Mouse (Mus musculus): ENCODE results near the gene Taco1.
"Not testable (repeated sequence)": the region's sequence is repeated elsewhere in the genome, so short reads cannot be mapped to it uniquely, and the experiment has no call there.

The Taco1 gene

DNA sequence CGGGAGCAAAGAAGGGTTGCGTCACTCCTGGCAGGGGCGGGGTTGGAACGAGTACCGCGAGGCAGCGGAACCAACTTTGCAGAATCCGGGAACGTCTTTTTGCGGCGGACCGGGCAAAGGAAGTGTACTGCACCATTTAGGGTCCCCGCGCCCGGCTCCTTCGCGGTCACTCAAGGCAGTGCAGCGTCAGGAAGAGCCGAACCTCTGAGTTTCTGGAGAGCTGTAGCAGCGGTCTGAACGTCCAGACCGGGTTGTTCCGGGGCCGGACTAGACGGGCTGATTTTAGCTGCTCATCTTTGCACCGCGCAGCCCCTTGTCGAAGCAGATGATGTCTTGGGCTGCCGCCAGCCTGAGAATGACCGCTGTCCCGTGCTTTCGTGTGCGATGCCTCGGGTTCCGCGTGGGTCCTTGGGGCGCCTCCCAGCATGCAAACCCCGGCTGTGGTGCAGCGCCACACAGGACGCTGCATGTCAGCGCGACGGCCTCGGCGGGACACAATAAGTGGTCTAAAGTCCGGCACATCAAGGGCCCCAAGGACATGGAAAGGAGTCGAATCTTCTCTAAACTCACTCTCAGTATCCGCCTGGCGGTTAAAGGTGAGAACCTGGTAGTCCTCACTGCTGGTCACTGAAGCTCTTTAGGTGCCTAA is at the start of gene Taco1:
TSS of gene Taco1 (plus strand) at position 139 of the 649 bp plus-strand sequence.
- peak; percentile 93 for DNase-seq (ENCODE audit: low spot score)

DNA sequence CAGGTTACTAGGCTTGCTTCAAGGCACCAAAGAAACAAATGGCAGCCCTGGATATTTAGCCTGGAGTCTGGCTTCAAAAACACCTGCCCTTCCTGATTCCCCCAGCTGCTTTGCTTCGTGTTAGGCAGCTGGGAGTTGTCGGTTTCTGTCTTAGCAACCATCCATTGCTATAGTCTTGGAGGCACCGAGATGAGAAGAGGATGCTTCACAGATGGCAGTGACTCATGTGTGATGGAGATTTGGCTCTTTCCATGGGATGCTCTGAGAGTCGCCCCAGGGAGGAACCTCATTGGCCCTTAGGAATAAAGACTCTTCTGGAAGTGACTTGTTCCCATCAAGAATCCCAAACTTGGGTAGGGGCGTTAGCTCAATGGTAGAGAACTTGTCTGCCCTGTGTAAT is 49.4 kb upstream of the Taco1 start:
- no peak for DNase-seq (ENCODE audit: low spot score)

DNA sequence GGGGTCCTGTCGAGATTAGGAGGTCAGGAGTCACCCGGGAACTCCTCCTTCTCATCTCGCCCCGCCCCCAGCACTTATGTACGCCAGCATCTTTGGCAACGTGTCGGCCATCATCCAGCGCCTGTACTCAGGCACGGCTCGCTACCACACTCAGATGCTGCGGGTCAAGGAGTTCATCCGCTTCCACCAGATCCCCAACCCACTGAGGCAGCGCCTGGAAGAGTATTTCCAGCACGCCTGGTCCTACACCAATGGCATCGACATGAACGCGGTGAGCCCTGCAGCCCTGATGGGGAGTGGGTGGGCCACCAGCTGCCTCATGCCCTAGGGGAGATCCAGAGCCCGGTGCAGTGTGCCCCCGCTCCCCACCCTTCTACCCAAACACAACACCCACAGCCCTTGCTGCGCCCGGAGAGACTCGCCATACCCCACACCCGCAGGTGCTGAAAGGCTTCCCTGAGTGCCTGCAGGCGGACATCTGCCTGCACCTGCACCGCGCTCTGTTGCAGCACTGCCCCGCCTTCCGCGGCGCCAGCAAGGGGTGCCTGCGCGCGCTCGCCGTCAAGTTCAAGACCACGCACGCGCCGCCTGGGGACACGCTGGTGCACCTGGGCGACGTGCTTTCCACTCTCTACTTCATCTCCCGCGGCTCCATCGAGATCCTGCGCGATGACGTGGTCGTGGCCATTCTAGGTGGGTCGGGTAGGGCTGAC is 45.7 kb upstream of the Taco1 start:
- no peak for DNase-seq (ENCODE audit: low spot score)

DNA sequence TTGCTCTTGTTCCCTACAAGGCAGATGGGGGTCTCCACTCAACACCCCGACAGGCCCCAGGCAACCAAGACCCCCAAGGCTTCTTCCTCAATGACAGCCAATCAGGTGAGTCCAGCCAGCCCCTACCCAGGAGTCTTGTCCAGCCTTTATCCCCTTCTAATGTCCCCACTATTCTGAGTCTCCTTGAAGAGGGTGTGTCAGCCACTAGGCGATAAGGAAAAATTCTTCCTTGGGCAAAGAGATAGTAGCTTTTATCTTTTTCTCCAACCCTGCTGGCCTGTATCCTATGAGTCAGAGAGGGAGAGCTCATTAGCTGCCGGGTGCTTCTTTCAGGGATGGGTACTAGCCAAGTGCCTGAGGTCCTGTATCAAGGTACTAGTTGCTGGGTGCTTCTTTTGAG is 40.1 kb upstream of the Taco1 start:
- no peak for DNase-seq (ENCODE audit: low spot score)

DNA sequence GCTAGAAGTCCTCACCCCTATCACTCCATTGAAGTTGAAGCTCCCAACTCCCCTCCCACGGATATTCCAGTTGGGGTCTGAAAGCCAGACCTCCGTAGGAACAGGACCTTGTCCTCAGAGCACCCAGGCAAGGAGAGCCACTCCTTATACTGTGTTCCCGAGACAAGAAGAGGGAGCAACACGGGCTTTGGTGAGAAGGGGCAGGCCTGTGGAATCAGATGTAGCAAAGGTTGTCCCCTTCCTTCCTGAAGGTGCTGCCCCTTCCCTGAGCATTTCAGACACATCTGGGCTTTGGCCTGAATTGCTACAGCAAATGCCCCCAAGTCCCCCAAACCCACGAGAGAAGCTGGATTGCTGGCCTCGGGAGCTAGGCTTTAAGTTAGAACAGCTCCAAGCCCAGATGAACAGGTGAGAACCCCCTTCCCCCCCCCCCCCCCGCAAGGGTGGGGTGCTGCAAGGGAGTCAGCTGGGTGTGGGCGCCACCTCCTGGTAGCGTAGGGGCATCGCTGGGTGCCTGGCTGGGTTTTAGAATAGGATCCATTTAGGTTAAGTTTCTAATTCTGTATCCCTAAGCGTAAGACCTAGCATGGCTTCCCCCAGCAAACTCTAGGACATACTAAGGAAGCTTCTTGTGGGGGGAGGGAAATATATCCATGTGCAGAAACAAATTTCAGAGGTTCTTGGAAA is 39.3 kb upstream of the Taco1 start:
- DNase-seq (ENCODE audit: low spot score), result peak; percentile 61

DNA sequence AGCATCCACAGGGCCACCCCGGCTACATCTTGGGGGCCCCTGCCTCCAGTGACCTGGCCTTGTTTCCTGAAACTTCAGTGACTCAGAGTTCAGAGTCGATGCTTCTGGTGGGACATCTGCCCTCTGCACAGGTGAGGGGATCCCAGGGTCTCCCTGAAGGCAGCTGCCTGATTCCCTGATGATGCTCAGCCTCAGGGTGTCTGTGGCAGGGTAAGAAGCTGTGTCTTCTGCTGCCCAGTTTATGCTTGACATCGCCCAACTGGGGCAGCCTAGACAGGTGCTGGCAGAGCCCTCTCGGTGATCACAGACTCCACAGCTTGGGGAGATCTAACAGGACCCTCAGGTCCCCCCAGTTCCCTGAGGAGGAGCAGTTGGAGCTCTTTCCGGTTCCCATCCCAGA is 38.3 kb upstream of the Taco1 start:
- DNase-seq (ENCODE audit: low spot score), result no peak

DNA sequence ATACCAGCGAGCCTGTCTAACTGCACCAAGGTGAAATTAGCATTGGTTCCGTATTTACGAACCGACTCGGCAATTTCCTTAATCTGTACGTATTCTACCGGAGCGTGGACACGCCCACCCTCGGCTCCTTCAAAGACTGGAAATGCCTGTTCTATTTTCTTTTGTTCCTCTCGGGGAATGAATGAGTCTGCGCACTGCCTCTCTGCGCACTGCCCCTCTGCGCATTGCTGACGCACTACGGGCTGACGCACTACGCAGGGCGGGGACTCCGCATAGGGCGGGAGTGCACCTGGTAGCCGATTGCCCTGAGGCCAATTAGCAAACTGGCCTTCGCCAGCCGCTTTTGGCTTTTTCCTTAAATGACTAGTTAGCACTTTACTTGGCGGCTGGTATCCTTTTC is 33.8 kb upstream of the Taco1 start:
- DNase-seq (ENCODE audit: low spot score), result not testable (repeated sequence)

DNA sequence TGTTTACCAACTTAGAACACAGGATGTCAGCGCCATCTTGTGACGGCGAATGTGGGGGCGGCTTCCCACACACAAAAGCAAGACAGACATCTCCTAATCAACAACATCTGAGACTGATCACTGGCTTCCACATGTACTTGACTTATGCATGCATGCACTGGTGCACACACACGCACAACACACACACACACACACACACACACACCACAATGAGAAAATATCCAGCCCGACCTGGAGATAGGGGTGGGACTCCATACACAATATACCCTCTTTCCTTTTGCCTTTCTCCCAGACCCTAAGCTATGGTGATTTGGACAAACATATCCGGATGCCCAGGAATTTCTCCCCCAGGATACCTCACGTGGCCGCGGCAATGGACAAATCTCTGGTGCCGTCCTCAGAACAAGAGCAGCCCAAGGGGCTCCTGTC is 32.4 kb upstream of the Taco1 start:
- DNase-seq (ENCODE audit: low spot score), result no peak

DNA sequence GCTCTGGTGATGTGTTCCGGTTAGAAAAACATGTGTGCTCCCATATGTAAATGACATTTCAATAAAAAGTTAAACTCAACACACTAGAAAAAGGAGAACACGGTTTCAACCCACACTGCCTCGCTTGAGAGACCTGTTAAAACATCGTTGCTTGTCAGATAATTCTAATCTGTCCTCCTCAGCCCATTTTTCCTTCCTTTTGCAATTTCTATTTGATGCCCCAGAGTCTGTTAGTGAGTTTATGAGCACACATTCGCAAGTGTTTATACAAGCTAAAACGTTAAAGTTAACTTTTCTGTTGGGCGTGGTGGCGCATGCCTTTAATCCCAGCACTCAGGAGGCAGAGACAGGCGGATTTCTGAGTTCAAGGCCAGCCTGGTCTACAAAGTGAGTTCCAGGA is 30.9 kb upstream of the Taco1 start:
- DNase-seq (ENCODE audit: low spot score), result no peak

DNA sequence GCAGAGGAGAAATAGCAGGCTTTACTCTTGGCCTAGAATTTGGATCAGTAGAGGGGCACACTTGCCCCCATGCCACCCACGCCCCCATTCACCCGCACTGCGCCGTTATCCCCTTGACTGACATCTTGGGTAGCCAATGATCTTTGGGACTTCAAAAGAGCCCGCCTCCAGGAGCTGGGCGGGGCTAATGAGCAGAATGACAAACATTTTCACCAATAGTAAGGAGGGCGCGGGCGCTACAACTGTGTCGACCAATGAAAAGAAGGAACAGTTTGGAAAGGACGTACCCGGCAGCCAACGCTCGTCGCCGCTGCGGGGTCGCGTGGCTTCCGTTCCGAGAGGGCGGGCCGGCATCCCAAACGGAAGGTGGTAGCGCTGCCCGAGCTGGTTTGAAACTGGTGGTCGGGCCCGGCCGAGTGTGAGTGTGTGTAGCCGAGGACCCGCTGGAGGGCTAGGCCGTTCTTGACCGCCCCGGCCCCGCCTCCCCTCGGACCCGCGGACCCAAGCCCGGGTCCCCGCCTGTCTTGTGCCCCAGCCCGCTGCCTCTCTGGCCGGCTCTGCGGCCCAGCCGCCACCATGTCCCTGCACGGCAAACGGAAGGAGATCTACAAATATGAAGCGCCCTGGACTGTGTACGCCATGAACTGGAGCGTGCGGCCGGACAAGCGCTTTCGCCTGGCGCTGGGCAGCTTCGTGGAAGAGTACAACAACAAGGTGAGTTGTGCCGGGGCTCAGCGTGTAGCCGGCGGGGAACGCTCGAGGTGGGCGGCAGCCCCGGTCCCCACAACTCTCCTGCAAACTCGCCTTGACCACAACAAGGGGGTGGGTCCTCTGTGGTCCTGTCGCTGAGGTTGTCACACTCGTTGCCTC is 29.1 kb upstream of the Taco1 start, which contains the start of gene Dcaf7:
TSS of gene Dcaf7 (plus strand) at position 325 of the 870 bp plus-strand sequence.
- DNase-seq (ENCODE audit: low spot score), result peak; percentile 95

DNA sequence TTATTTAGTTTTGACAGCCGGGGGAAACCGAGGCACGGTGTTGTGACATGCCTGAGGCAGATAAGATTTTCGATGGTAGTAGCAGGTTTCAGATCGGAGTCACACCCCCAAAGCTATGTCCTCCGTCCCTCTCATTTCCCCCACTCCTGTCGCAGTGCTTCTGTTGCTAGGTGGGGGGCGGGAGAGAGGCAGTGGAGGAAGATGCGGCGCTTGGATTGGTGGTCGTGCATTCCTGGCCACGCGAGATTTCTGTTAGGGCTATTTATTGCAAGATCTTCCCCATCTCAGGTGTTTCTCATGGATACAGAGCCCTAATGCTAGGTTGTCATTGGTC is 28.5 kb upstream of the Taco1 start:
- no peak for DNase-seq (ENCODE audit: low spot score)

DNA sequence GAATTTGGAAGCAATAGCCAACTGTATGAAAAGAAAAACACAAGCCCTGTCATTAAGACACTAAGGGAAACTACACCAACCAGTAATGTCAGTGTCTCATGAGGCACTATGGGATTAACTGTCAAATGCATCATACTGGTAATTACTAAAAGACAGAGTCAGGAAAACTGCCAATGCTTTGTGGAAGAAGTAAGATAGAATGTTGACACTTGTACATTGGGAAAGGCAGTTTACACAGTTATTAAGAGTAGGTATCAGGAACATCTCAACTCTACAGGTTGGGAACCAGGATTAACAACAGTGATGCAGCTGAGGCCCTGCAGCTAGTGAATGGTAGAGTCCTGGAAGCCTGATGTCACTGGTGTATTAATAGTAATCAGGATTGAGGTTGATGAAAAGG is 21.5 kb upstream of the Taco1 start:
- DNase-seq (ENCODE audit: low spot score), result no peak

DNA sequence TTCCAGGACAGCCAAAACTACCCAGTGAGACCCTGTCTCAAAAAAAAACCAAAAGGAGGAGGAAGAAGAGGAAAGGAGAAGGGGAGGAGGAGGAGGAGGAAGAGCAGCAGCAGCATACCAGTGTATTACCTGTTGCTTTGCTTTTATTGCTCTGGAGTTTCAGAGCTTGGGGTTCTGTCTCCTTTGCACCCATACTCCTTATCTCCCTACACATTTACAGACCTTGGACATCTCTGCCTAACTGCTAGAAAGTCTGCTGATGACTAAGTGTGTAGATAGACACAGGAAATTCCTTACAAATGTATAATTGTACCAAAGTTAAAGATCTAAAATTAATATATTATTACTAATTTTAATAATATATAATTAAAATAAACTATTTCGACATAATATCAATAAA is 20.6 kb upstream of the Taco1 start:
- no peak for DNase-seq (ENCODE audit: low spot score)

DNA sequence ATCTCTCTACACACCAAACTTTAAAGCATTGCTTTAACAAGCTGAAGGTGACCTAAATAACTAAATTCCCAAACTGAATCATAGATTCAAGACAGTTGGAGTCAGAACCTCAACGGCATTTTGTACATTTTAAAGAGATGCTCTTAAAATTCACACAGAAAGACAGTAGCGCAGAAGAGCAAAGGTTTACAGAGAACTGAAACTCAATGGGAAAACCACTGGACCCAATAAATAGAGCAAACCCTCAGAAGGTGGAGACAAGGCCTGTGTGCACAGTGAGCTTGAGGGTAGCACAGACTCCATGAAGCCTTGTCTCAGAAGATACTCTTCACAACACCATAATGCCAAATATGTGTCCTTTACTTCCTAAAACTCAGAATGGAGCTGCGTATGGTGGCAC is 20.1 kb upstream of the Taco1 start:
- DNase-seq (ENCODE audit: low spot score), result no peak

DNA sequence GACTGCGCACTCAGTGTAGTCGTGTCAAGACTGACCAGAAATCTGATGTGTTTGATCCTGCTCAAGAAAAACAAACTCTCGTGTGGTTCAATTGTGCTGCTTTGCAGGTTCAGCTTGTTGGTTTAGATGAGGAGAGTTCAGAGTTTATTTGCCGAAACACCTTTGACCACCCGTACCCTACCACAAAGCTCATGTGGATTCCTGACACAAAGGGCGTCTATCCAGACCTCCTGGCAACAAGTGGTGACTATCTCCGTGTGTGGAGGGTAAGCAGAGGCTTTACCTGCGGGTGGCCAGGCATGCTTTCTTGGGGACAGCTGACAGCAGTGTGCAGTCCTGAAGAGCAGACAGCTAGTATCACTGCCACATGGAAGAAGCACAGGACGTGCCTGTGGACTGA is 19.3 kb upstream of the Taco1 start:
- no peak for DNase-seq (ENCODE audit: low spot score)

DNA sequence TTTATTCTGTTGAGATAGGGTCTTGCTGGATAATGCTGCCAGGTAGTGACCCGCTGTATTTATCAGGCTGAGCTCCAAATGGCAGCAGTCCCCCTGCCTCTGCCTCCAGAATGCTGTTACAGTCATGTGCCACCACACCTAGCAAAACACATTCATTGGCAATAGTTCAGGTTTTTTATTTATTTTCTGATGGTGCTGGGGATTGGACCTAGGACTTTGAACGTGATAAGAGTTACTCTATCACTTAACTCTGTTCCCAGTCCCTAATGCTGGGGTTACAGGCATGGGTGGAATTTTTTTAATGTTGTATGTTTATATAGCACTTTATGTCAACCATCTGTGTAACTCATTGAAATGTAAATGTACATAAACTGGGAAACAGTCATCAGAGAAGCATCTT is 11.9 kb upstream of the Taco1 start:
- DNase-seq (ENCODE audit: low spot score), result no peak

DNA sequence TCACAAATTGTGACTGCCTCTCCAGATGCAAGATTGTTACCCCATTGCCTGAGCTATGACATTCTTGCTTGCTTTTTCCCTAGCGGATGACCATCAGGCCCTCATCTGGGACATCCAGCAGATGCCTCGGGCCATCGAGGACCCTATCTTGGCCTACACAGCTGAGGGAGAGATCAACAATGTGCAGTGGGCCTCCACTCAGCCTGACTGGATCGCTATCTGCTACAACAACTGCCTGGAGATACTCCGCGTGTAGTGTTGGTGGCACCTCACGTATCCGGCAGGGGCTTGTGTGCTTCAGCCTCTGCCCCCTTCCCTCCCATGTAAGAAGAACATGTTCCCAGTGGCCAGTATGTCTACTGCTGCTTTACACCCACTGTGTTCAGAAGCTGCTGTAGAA is 11.3 kb upstream of the Taco1 start:
- no peak for DNase-seq (ENCODE audit: low spot score)

DNA sequence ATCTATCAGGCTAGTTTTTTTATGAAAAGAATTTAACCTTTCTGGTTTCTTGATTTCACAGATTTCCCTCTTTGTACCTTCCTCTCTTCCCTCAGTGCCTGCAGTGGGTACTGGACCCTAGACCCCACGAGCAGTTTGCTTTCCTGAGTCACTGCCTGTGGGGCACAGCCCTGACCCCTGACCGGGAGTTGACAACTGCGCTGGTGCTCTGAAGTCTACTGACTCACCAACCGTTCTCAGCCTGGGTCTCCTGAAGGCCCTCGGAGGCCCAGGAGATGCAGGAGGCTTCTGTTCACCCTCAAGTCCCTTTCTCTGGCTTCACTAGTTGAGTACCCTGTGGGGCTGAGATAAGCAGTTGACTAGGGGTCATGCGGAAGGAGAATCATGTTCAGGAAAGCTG is 10.5 kb upstream of the Taco1 start:
- DNase-seq (ENCODE audit: low spot score), result no peak

DNA sequence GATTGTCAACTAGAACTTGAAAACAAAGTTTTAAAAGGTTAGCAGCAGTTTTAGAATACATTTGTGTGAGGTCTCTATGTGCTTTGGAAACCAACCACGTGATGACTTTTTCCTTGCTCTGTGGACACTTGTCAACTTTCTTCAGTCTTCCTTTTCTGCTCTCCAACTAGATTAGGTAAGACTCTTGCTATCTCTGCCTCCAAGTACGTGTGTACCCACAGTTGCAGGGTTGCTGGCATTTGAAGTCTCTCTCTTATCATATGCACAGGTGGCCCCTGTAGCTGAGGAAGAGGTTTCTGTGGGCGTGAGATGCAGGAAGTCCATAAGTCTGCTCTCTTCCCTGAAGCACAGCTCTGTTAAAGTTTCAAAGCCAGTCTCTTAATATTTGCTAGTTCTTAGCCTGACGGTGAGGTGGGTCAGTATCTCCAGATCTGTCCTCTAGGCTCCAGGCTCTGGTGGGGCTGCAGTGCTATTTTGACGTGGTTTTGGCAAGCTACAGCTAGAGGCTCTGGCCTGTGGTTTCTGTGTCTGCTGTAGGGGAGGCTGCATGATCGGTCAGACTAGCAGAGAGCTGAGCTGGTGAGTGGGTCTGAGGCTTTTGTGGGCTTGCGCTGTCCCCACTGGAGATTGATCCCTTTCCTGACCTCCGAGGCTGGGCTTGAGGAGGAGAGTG is 8.9 kb upstream of the Taco1 start:
- DNase-seq (ENCODE audit: low spot score), result no peak

DNA sequence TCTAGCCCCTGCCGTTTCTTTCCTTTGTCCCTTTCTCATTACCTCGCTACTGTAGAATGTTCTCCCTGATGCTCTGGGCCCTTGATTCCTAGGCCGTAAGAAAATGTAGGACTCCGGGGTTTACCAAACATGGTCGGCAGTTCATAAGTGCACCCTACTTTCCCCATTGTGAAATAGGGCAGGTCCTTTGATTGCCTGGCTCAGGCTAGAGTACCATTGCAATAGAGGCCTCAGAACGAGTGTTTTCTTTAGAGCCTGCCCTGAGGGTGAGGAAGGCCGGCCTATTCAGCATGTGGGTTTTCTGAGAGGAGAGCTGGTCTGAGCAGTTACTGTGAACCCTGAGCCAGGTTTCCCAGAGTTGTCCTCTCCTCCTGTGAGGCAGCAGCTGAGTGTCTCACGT is 7.8 kb upstream of the Taco1 start:
- DNase-seq (ENCODE audit: low spot score), result no peak

DNA sequence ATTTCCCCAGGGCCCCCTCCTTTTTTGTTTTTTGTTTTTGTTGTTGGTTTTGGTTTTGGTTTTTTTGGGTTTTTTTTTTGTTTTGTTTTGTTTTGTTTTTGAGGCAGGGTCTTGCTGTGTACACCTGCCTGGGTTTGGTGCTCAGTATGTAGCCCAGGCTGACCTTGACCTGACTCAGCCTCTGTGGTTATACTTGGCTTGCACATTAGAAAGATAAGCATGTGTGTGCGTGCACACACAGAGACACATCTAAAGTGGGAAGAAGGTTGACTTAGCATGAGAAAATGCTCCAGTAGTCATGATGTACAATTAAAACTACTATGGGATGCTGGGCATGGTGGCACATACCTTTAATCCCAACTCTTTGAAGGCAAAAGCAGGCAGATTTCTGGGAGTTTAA is 5.3 kb upstream of the Taco1 start:
- DNase-seq (ENCODE audit: low spot score), result no peak

DNA sequence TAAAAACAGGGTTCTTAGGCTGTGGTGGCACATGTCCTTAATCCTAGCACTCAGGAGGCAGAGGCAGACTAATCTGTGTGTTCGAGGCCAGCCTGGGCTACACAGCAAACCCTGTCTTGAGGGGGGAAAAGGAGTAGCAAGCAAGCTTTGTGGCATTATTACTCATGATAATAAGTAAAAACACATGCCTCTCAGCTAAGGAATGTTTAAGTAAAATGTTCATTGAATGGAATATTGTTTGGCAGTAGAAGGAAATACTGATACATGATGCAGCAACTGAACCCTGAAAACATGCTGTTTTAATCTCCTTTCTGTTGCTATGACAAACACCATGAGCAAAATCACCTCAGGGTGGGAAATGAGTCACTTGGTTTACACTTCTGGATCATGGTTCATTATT is 4.5 kb upstream of the Taco1 start:
- no peak for DNase-seq (ENCODE audit: low spot score)

Data from ovary, postnatal 36 days (tissue).